Mouse (Mus musculus): ENCODE results near the gene Arid4a. TPM values are rescaled to one million over a fixed set of nuclear protein-coding genes. Genes with fewer than 3 reads are reported as not detected.

Gene Arid4a
- polyA plus RNA-seq, 1 experiment from 2014 or later, result 42.9 TPM

DNA sequence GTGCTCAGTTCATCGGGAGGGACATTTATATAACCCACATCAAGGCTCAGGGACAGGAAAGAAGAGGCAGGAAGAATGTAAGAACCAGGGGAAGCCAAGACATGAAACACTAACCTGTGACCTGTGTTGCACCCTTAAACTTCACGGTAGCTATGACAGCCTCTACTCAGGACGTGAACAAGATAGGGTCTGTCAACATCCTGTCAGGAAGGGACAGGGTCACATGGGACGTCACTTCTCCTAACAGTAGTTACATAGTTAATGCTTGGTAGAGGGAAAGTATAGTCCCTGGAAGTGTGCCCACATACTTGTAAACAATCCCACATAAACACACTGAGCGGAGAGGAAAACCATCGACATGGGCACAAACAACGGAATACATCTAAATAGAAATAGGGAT is 8.9 kb upstream of the Arid4a start:
- 30% methylated on average over 7 of the region's 7 CpGs for WGBS
- peak; percentile 66 for DNase-seq (ENCODE audit: low spot score)
- no peaks in the 10 kb centered on the region for H3K4me1 ChIP-seq (ENCODE audit: insufficient read depth, low read depth, low read length)
- H3K27ac ChIP-seq (ENCODE audit: low read length), result peak overlapping the region; percentile 48
- no peak overlapping the region for H3K4me2 ChIP-seq (replicated peaks; ENCODE audit: low read depth, low read length)
- TF ChIP-seq CTCF (IDR thresholded peaks at IDR 0.05) (no peak), EP300 (IDR thresholded peaks at IDR 0.05) (peak; percentile 84)
- H3K9ac ChIP-seq (replicated peaks; ENCODE audit: low read depth), result no peak overlapping the region
- H3K4me3 ChIP-seq (ENCODE audit: low read depth, low read length), result no peak overlapping the region
- H3K9me3 ChIP-seq (ENCODE audit: low read length), result no peaks in the 10 kb centered on the region
- H3K27me3 ChIP-seq (replicated peaks; ENCODE audit: insufficient read depth, low read length), result no peaks in the 10 kb centered on the region
- peak; percentile 87 for ATAC-seq
- no peaks in the 10 kb centered on the region; the same call in 1 of the 2 replicates for H3K36me3 ChIP-seq (ENCODE audit: insufficient read depth, low read length)

DNA sequence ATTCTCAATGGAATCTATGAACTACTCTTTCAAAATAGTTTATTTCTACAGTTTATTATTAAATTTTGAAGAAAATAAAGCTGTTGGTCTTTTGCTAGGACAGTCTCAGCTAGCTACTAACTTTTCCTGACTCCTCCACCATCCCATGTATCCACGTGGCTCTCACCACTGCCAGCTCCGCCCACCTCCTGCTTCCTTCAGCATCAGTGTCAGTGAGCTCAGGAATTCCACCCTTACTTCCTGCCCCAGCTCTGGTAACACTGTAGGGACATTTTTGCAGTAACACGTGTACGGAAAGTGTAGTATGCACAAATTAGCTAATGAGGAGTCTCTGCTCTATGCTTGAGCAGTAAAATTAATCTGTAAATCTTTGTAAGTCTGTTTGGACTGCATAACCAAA is 6.0 kb upstream of the Arid4a start:
- 38% methylated on average over 4 of the region's 4 CpGs for WGBS
- DNase-seq (ENCODE audit: low spot score) (peak; percentile 77), ATAC-seq (peak; percentile 75; the same call in 1 of the 2 replicates)
- Histone ChIP-seq H3K4me2 (replicated peaks; ENCODE audit: low read depth, low read length) (no peak overlapping the region), H3K4me3 (ENCODE audit: low read depth, low read length) (no peak overlapping the region), H3K9ac (replicated peaks; ENCODE audit: low read depth) (no peak overlapping the region), H3K27ac (ENCODE audit: low read length) (no peak overlapping the region), H3K9me3 (ENCODE audit: low read length) (no peaks in the 10 kb centered on the region), H3K36me3 (ENCODE audit: insufficient read depth, low read length) (no peaks in the 10 kb centered on the region; the same call in 1 of the 2 replicates), H3K4me1 (ENCODE audit: insufficient read depth, low read depth, low read length) (peaks cover 4% of the 10 kb centered on the region; the same call in 1 of the 2 replicates), H3K27me3 (replicated peaks; ENCODE audit: insufficient read depth, low read length) (no peaks in the 10 kb centered on the region)
- no peak for TF ChIP-seq CTCF (IDR thresholded peaks at IDR 0.05)
- TF ChIP-seq EP300 (IDR thresholded peaks at IDR 0.05), result no peak

DNA sequence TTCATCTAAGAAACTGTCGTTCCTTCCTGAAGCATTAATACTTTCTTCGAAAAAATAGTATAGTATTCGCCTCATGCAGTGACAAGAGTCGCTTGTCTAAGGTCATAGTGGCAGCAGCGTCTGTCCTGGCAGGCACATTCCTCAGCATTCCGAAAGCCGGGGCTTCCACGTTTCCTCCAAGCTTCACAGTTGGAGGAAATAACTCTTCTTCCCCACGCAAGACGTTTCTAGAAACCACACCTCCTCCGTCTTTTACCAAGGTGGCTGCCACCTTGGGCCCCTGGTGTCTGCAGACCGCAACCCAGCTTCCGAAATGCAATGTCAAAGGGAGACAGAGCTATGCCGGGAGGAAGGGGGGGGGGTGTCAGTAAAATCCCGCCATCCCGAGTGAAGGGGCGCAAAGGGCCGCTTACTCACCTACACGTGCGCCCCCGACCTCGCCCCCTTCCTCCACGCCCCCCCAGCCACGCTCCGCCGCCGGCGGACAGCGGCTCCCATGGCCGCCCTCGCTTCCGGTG is 886 bp upstream of the Arid4a start:
- ATAC-seq (peak; percentile 66), DNase-seq (ENCODE audit: low spot score) (peak; percentile 65)
- peaks cover 4% of the 10 kb centered on the region for H3K4me1 ChIP-seq (ENCODE audit: insufficient read depth, low read depth, low read length)
- H3K4me2 ChIP-seq (replicated peaks; ENCODE audit: low read depth, low read length), result peak overlapping the region; percentile 63
- no peaks in the 10 kb centered on the region for H3K9me3 ChIP-seq (ENCODE audit: low read length)
- peak overlapping the region; percentile 86 for H3K9ac ChIP-seq (replicated peaks; ENCODE audit: low read depth)
- WGBS, result under 1% methylated on average over 23 of the region's 32 CpGs
- H3K27me3 ChIP-seq (replicated peaks; ENCODE audit: insufficient read depth, low read length), result no peaks in the 10 kb centered on the region
- peak overlapping the region; percentile 99 for H3K27ac ChIP-seq (ENCODE audit: low read length)
- no peak for TF ChIP-seq CTCF (IDR thresholded peaks at IDR 0.05)
- no peak for TF ChIP-seq EP300 (IDR thresholded peaks at IDR 0.05)
- peaks cover 8% of the 10 kb centered on the region; the same call in 1 of the 2 replicates for H3K36me3 ChIP-seq (ENCODE audit: insufficient read depth, low read length)
- H3K4me3 ChIP-seq (ENCODE audit: low read depth, low read length), result peak overlapping the region; percentile 89

DNA sequence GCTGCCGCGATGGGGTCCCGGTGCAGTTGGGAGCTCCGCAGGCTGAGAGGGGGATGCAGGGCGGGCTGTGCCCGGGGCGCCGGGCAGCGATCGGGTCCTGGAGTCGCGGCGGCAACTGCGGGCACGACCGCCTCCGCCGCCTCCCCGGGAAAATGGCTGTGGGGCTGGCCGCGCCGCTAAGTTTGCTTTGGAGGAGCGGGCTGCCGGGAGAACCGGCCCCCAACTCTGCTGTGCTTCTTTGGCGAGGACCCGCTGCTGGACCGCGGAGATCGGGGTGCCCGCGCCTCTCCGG is 367 bp downstream of the Arid4a start:
- ATAC-seq (no peak), DNase-seq (ENCODE audit: low spot score) (no peak)
- TF ChIP-seq EP300 (IDR thresholded peaks at IDR 0.05) (no peak), CTCF (IDR thresholded peaks at IDR 0.05) (no peak)
- Histone ChIP-seq H3K27me3 (replicated peaks; ENCODE audit: insufficient read depth, low read length) (no peaks in the 10 kb centered on the region), H3K4me2 (replicated peaks; ENCODE audit: low read depth, low read length) (peak overlapping the region; percentile 73), H3K9ac (replicated peaks; ENCODE audit: low read depth) (peak overlapping the region; percentile 88), H3K27ac (ENCODE audit: low read length) (peak overlapping the region; percentile 97), H3K36me3 (ENCODE audit: insufficient read depth, low read length) (peaks cover 10% of the 10 kb centered on the region; the same call in 1 of the 2 replicates), H3K4me1 (ENCODE audit: insufficient read depth, low read depth, low read length) (peaks cover 4% of the 10 kb centered on the region), H3K9me3 (ENCODE audit: low read length) (no peaks in the 10 kb centered on the region), H3K4me3 (ENCODE audit: low read depth, low read length) (peak overlapping the region; percentile 97)
- WGBS, result 8% methylated on average over 18 of the region's 33 CpGs

DNA sequence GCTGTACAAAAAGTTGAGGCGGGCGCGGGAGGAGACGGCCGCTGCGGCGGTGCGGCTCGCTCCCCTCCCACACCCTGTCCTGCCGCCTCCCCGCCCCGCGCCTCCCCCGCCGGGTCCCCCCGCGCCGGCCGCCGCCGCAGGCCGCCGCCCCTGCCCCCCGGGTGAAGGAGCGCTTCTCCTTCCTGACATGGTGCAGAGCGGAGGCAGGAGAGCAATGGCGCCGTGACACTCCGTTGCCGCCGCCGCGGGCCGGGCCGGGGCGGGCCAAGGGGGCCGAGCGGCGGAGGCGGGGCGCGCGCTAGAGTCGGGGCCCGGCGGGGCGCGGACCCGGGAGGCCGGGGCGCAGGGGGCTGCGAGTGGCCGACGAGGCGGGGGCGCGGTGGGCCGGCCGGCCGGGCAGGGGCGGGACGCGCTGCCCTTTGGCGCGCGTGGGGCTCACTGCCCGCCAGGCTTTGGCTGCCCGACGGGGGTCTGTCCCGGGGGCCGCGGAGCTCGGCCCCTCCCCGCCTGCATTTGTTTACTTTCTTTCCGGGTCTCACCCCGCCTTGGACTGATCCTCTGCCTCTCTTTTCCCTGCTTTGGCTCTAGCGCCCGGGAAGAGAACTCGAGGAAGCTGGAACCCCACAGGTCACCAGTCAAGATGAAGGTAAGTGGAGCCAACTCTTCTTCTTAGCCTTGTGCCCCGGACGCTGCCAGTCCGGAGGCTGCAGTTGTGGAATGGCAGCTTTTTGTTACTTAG is 882 bp downstream of the Arid4a start:
- H3K9ac ChIP-seq (replicated peaks; ENCODE audit: low read depth), result peak overlapping the region; percentile 88
- peak; percentile 63 for DNase-seq (ENCODE audit: low spot score)
- H3K4me3 ChIP-seq (ENCODE audit: low read depth, low read length), result peak overlapping the region; percentile 97
- WGBS, result 0% methylated on average over 11 of the region's 82 CpGs
- H3K4me1 ChIP-seq (ENCODE audit: insufficient read depth, low read depth, low read length), result peaks cover 4% of the 10 kb centered on the region
- no peaks in the 10 kb centered on the region for H3K9me3 ChIP-seq (ENCODE audit: low read length)
- peak overlapping the region; percentile 73 for H3K4me2 ChIP-seq (replicated peaks; ENCODE audit: low read depth, low read length)
- no peaks in the 10 kb centered on the region for H3K27me3 ChIP-seq (replicated peaks; ENCODE audit: insufficient read depth, low read length)
- H3K27ac ChIP-seq (ENCODE audit: low read length), result peak overlapping the region; percentile 97
- peak; percentile 8; the same call in 1 of the 2 replicates for ATAC-seq
- no peak for TF ChIP-seq EP300 (IDR thresholded peaks at IDR 0.05)
- no peak for TF ChIP-seq CTCF (IDR thresholded peaks at IDR 0.05)
- peaks cover 13% of the 10 kb centered on the region for H3K36me3 ChIP-seq (ENCODE audit: insufficient read depth, low read length)

DNA sequence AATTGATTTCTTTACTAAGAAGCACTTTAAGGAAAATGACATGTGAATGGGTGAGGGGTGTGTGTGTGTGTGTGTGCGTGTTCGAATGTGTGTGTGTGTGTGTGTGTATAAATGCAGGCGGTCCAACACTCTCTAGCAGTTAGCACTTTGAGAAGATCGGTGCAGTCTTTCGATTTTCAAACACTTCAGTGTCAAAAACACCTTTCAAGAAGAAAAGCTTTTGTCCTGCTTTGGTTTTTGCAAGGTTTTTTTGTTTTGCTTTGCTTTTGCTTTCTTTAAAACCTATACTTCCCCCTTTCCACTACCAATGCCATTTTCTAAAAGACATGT is 1.4 kb downstream of the Arid4a start:
- TF ChIP-seq EP300 (IDR thresholded peaks at IDR 0.05) (no peak), CTCF (IDR thresholded peaks at IDR 0.05) (no peak)
- Histone ChIP-seq H3K4me1 (ENCODE audit: insufficient read depth, low read depth, low read length) (peaks cover 4% of the 10 kb centered on the region), H3K4me2 (replicated peaks; ENCODE audit: low read depth, low read length) (peak overlapping the region; percentile 73), H3K9ac (replicated peaks; ENCODE audit: low read depth) (peak overlapping the region; percentile 88), H3K36me3 (ENCODE audit: insufficient read depth, low read length) (peaks cover 18% of the 10 kb centered on the region), H3K4me3 (ENCODE audit: low read depth, low read length) (peak overlapping the region; percentile 97), H3K27me3 (replicated peaks; ENCODE audit: insufficient read depth, low read length) (no peaks in the 10 kb centered on the region), H3K9me3 (ENCODE audit: low read length) (no peaks in the 10 kb centered on the region), H3K27ac (ENCODE audit: low read length) (peak overlapping the region; percentile 97)
- ATAC-seq, result no peak
- no peak for DNase-seq (ENCODE audit: low spot score)
- 2% methylated on average over 5 of the region's 5 CpGs for WGBS

Measured in lung, postnatal 0 days (tissue).